Mouse (Mus musculus) ovary, postnatal 10 days (tissue): ENCODE measurements around the gene Serhl.
"Not testable (repeated sequence)": the region's sequence is repeated elsewhere in the genome, so short reads cannot be mapped to it uniquely, and the experiment has no call there.

ENCODE experiments used
- DNase-seq: peaks from one replicate; pipeline ENCODE4 v3.0.0; 2022; ENCODE audit warnings: low spot score

The Serhl gene

GRCm38 (mm10) chr15:83126582-83126981 lies 37.3 kb downstream of the Serhl start:
- DNase-seq = no peak

GRCm38 (mm10) chr15:83127037-83127436 lies 37.7 kb downstream of the Serhl start:
- DNase-seq = not testable (repeated sequence)

GRCm38 (mm10) chr15:83129530-83130231 lies 40.4 kb downstream of the Serhl start:
- DNase-seq = no peak

GRCm38 (mm10) chr15:83134671-83135070 lies 45.4 kb downstream of the Serhl start:
- no peak for DNase-seq

GRCm38 (mm10) chr15:83135654-83136053 lies 46.3 kb downstream of the Serhl start:
- DNase-seq = no peak

GRCm38 (mm10) chr15:83142861-83143260 lies 53.6 kb downstream of the Serhl start:
- no peak for DNase-seq

GRCm38 (mm10) chr15:83145541-83145940 lies 56.2 kb downstream of the Serhl start:
- no peak for DNase-seq

- no peak for DNase-seq
Measured at GRCm38 (mm10) chr15:83148395-83148794, 59.1 kb downstream of the Serhl start.

GRCm38 (mm10) chr15:83148801-83149195 lies 59.5 kb downstream of the Serhl start:
- DNase-seq = no peak

- peak; percentile 95 for DNase-seq
Measured at GRCm38 (mm10) chr15:83149196-83150072, 60.1 kb downstream of the Serhl start, which contains the start of gene Poldip3. TSS of gene Poldip3 (minus strand) at chr15:83149384.

- DNase-seq = no peak
Measured at GRCm38 (mm10) chr15:83150073-83150442, 60.8 kb downstream of the Serhl start.

- DNase-seq = no peak
Measured at GRCm38 (mm10) chr15:83150694-83151093, 61.4 kb downstream of the Serhl start.

- DNase-seq = no peak
Measured at GRCm38 (mm10) chr15:83154309-83154708, 65.0 kb downstream of the Serhl start.

GRCm38 (mm10) chr15:83155672-83156419 lies 66.5 kb downstream of the Serhl start:
- DNase-seq = no peak

- no peak for DNase-seq
Measured at GRCm38 (mm10) chr15:83156929-83157666, 67.8 kb downstream of the Serhl start.

GRCm38 (mm10) chr15:83157667-83158064 lies 68.4 kb downstream of the Serhl start:
- no peak for DNase-seq

- no peak for DNase-seq
Measured at GRCm38 (mm10) chr15:83158587-83159160, 69.4 kb downstream of the Serhl start.

GRCm38 (mm10) chr15:83159823-83160222 lies 70.5 kb downstream of the Serhl start:
- no peak for DNase-seq

GRCm38 (mm10) chr15:83160561-83160960 lies 71.3 kb downstream of the Serhl start:
- DNase-seq = no peak

GRCm38 (mm10) chr15:83161062-83161748 lies 71.9 kb downstream of the Serhl start:
- DNase-seq = no peak

GRCm38 (mm10) chr15:83162001-83162400 lies 72.7 kb downstream of the Serhl start:
- DNase-seq = no peak
